Mouse (Mus musculus) heart, adult 11 months (tissue): ENCODE data around the gene Tmem171.
A peak's percentile ranks its signal among the peaks of the same experiment; 100 is the strongest.

Source experiments
- DNase-seq: peaks from one replicate; pipeline ENCODE4 v3.0.0; 2022

Gene Tmem171

GRCm38 (mm10) chr13:98691956-98692515 lies 2.6 kb downstream of the Tmem171 start:
- DNase-seq = peak; percentile 86

- peak; percentile 66 for DNase-seq
Observed at GRCm38 (mm10) chr13:98690886-98691285, 3.7 kb downstream of the Tmem171 start.

- DNase-seq = peak; percentile 94
Observed at GRCm38 (mm10) chr13:98689605-98690290, 4.9 kb downstream of the Tmem171 start.

GRCm38 (mm10) chr13:98687931-98688330 lies 6.7 kb downstream of the Tmem171 start:
- DNase-seq = peak; percentile 68

- DNase-seq = peak; percentile 35
Observed at GRCm38 (mm10) chr13:98684144-98684900, 10.3 kb downstream of the Tmem171 start.

GRCm38 (mm10) chr13:98683412-98683811 lies 11.2 kb downstream of the Tmem171 start:
- peak; percentile 34 for DNase-seq

GRCm38 (mm10) chr13:98680470-98681060 lies 14.1 kb downstream of the Tmem171 start:
- DNase-seq = peak; percentile 88

GRCm38 (mm10) chr13:98679631-98680041 lies 15.0 kb downstream of the Tmem171 start:
- DNase-seq = peak; percentile 79

GRCm38 (mm10) chr13:98679230-98679629 lies 15.4 kb downstream of the Tmem171 start:
- DNase-seq = no peak

GRCm38 (mm10) chr13:98673922-98674321 lies 20.7 kb downstream of the Tmem171 start:
- peak; percentile 60 for DNase-seq

- DNase-seq = peak; percentile 54
Observed at GRCm38 (mm10) chr13:98669296-98669695, 25.3 kb downstream of the Tmem171 start.

GRCm38 (mm10) chr13:98667316-98667715 lies 27.3 kb downstream of the Tmem171 start:
- DNase-seq = peak; percentile 93

- peak; percentile 93 for DNase-seq
Observed at GRCm38 (mm10) chr13:98665240-98665639, 29.4 kb downstream of the Tmem171 start.

GRCm38 (mm10) chr13:98662173-98662675 lies 32.4 kb downstream of the Tmem171 start:
- peak; percentile 64 for DNase-seq

GRCm38 (mm10) chr13:98656034-98656471 lies 38.6 kb downstream of the Tmem171 start:
- peak; percentile 90 for DNase-seq

GRCm38 (mm10) chr13:98655346-98655745 lies 39.3 kb downstream of the Tmem171 start:
- peak; percentile 86 for DNase-seq

- peak; percentile 99 for DNase-seq
Observed at GRCm38 (mm10) chr13:98654129-98654939, 40.3 kb downstream of the Tmem171 start.

- DNase-seq = peak; percentile 68
Observed at GRCm38 (mm10) chr13:98652194-98652593, 42.4 kb downstream of the Tmem171 start.

GRCm38 (mm10) chr13:98651228-98651977 lies 43.2 kb downstream of the Tmem171 start:
- DNase-seq = peak; percentile 90

- DNase-seq = no peak
Observed at GRCm38 (mm10) chr13:98647775-98648568, 46.7 kb downstream of the Tmem171 start.
